Mouse (Mus musculus): ENCODE data around the gene Gm9918. TPM values are rescaled to one million over a fixed set of nuclear protein-coding genes. Genes with fewer than 3 reads are reported as not detected.
A peak's percentile ranks its signal among the peaks of the same experiment; 100 is the strongest.

The Gm9918 gene
- total and polyA plus RNA-seq, 2 experiments from 2014 or later, result not detected

DNA sequence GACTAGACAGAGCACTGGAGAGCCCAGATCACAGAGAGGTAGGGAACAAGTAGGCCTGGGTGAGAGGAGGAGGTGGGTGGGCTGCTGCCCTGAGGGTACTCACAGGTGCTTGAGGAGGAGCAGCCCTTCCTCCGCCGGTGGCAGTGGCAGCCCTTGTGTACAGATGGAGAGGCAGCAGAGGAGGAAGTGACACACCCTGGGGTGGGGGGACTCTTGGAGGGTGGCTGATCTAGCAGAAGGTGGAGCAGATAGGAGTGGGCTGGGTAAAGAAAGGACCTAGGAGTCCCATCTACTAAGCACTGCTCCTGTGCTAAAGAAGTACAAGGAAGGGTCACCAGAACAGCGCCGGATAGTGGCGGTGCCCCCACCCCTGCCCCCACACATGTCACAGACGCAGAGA is 38.6 kb upstream of the Gm9918 start, which contains the start of gene Itgb7:
Itgb7 (minus strand) TSS at position 197 of the 400 bp plus-strand sequence.
- no peak for DNase-seq
- Histone ChIP-seq H3K27ac (ENCODE audit: low read depth, low read length) (no peak within 1 kb of the TSS), H3K4me2 (ENCODE audit: low read depth) (no peak within 1 kb of the TSS), H3K9ac (no peak within 1 kb of the TSS), H3K36me3 (ENCODE audit: insufficient read depth) (0 out of 2 replicates have a peak, but pooled peaks cover 3% of the 10 kb centered on the region), H3K4me3 (ENCODE audit: low read depth, low read length) (no peak within 1 kb of the TSS), H3K27me3 (ENCODE audit: insufficient read depth, low read length) (no peaks in the 10 kb centered on the region), H3K4me1 (ENCODE audit: insufficient read depth) (no peaks in the 10 kb centered on the region), H3K9me3 (ENCODE audit: low read length) (no peaks in the 10 kb centered on the region)
- 66% methylated on average over 6 of the region's 6 CpGs for whole genome bisulfite sequencing
- no peak for TF ChIP-seq CTCF (IDR thresholded peaks at IDR 0.05; ENCODE audit: low read depth)
- ATAC-seq, result no peak

GRCm38 (mm10) chr15:102232764-102233163 is 37.6 kb upstream of the Gm9918 start:
- Histone ChIP-seq H3K4me3 (ENCODE audit: low read depth, low read length) (no peak overlapping the region), H3K27me3 (ENCODE audit: insufficient read depth, low read length) (no peaks in the 10 kb centered on the region), H3K36me3 (ENCODE audit: insufficient read depth) (0 out of 2 replicates have a peak, but pooled peaks cover 3% of the 10 kb centered on the region), H3K4me2 (ENCODE audit: low read depth) (no peak overlapping the region), H3K9me3 (ENCODE audit: low read length) (no peaks in the 10 kb centered on the region), H3K27ac (ENCODE audit: low read depth, low read length) (no peak overlapping the region), H3K9ac (no peak overlapping the region), H3K4me1 (ENCODE audit: insufficient read depth) (no peaks in the 10 kb centered on the region)
- DNase-seq, result no peak
- ATAC-seq, result no peak
- WGBS, result 88% methylated on average over 7 of the region's 7 CpGs
- no peak for TF ChIP-seq CTCF (IDR thresholded peaks at IDR 0.05; ENCODE audit: low read depth)

GRCm38 (mm10) chr15:102233896-102234295 is 36.5 kb upstream of the Gm9918 start:
- no peaks in the 10 kb centered on the region for H3K27me3 ChIP-seq (ENCODE audit: insufficient read depth, low read length)
- TF ChIP-seq CTCF (IDR thresholded peaks at IDR 0.05; ENCODE audit: low read depth), result no peak
- DNase-seq, result no peak
- no peak overlapping the region for H3K4me3 ChIP-seq (ENCODE audit: low read depth, low read length)
- no peaks in the 10 kb centered on the region for H3K4me1 ChIP-seq (ENCODE audit: insufficient read depth)
- no peaks in the 10 kb centered on the region for H3K9me3 ChIP-seq (ENCODE audit: low read length)
- no peak overlapping the region for H3K27ac ChIP-seq (ENCODE audit: low read depth, low read length)
- no peak overlapping the region for H3K9ac ChIP-seq
- ATAC-seq, result no peak
- 33% methylated on average over 2 of the region's 2 CpGs for WGBS
- 0 out of 2 replicates have a peak, but pooled peaks cover 6% of the 10 kb centered on the region for H3K36me3 ChIP-seq (ENCODE audit: insufficient read depth)
- H3K4me2 ChIP-seq (ENCODE audit: low read depth), result no peak overlapping the region

DNA sequence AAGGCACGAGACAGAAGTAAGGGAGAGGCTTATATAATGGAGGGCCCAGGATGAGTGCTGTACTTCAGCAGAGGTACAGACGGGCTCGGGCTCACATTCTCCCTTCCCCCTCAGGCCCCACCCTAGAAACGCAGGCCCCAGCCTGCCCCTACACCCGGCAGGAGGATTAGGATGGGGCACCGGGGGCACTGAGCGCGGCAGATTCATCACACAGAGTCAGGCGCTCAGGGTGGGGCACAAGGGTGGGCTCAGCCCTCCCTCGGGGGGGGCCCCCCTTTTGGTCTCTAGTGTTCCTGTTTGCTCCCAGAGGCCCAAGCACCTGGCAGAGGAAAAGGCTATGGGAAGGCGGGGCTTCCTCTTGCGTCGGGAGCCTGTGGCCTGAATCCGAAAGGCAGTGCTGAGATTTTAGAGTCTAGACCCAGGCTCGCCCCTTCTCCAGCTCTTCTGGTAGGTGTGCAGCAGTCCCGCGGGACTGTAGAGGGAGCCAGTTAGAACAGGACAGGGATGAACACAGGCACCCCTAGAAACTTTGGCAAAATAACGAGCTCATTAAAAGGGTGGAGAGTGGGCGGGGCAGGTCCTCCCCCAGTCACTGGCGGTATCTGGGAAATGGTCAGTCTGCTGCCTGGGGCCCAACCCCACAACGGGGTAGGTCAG is 34.9 kb upstream of the Gm9918 start:
- Histone ChIP-seq H3K4me3 (ENCODE audit: low read depth, low read length) (no peak overlapping the region), H3K4me1 (ENCODE audit: insufficient read depth) (no peaks in the 10 kb centered on the region), H3K27ac (ENCODE audit: low read depth, low read length) (no peak overlapping the region), H3K9me3 (ENCODE audit: low read length) (no peaks in the 10 kb centered on the region), H3K4me2 (ENCODE audit: low read depth) (no peak overlapping the region), H3K27me3 (ENCODE audit: insufficient read depth, low read length) (no peaks in the 10 kb centered on the region), H3K36me3 (ENCODE audit: insufficient read depth) (peaks cover 10% of the 10 kb centered on the region; the same call in 1 of the 2 replicates), H3K9ac (no peak overlapping the region)
- no peak for TF ChIP-seq CTCF (IDR thresholded peaks at IDR 0.05; ENCODE audit: low read depth)
- no peak for DNase-seq
- no peak for ATAC-seq
- WGBS, result 17% methylated on average over 21 of the region's 21 CpGs

- no peaks in the 10 kb centered on the region for H3K9me3 ChIP-seq (ENCODE audit: low read length)
- H3K36me3 ChIP-seq (ENCODE audit: insufficient read depth), result peaks cover 10% of the 10 kb centered on the region; the same call in 1 of the 2 replicates
- DNase-seq (no peak), ATAC-seq (no peak)
- 86% methylated on average over 14 of the region's 14 CpGs for WGBS
- no peak overlapping the region for H3K4me2 ChIP-seq (ENCODE audit: low read depth)
- peaks cover 6% of the 10 kb centered on the region; the same call in 1 of the 2 replicates for H3K4me1 ChIP-seq (ENCODE audit: insufficient read depth)
- no peaks in the 10 kb centered on the region for H3K27me3 ChIP-seq (ENCODE audit: insufficient read depth, low read length)
- H3K4me3 ChIP-seq (ENCODE audit: low read depth, low read length), result no peak overlapping the region
- no peak for TF ChIP-seq CTCF (IDR thresholded peaks at IDR 0.05; ENCODE audit: low read depth)
- no peak overlapping the region for H3K9ac ChIP-seq
- no peak overlapping the region for H3K27ac ChIP-seq (ENCODE audit: low read depth, low read length)
These were observed 31.7 kb upstream of the Gm9918 start for GRCm38 (mm10) chr15:102238543-102239259.

GRCm38 (mm10) chr15:102239260-102239590 is 31.1 kb upstream of the Gm9918 start:
- Histone ChIP-seq H3K4me3 (ENCODE audit: low read depth, low read length) (no peak overlapping the region), H3K9ac (no peak overlapping the region), H3K27ac (ENCODE audit: low read depth, low read length) (no peak overlapping the region), H3K4me1 (ENCODE audit: insufficient read depth) (peaks cover 11% of the 10 kb centered on the region; the same call in 1 of the 2 replicates), H3K36me3 (ENCODE audit: insufficient read depth) (peaks cover 10% of the 10 kb centered on the region; the same call in 1 of the 2 replicates), H3K9me3 (ENCODE audit: low read length) (no peaks in the 10 kb centered on the region), H3K27me3 (ENCODE audit: insufficient read depth, low read length) (no peaks in the 10 kb centered on the region), H3K4me2 (ENCODE audit: low read depth) (no peak overlapping the region)
- WGBS, result 12% methylated on average over 9 of the region's 9 CpGs
- peak; percentile 73 for DNase-seq
- peak; percentile 85 for TF ChIP-seq CTCF (IDR thresholded peaks at IDR 0.05; ENCODE audit: low read depth)
- peak; percentile 84 for ATAC-seq

DNA sequence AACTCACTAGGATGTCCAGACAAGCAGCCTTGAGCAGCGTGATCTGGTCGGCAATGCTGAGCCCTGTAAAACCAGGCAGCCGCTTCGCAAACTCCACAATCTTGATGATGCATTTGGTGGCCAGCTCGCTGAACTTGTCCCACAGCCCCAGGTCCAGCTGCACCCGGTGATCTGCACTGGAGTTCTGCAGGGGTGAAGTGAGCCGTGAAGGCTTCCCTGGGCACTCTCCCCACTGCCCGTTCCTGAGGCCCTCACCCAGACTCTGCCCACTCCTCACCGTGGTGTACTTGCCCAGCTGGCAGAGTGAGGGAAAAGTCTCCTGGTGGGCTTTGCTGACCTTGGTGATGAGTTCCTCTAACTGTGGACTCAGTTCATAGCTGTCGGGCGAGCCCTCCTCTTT is 30.5 kb upstream of the Gm9918 start:
- Histone ChIP-seq H3K9me3 (ENCODE audit: low read length) (no peaks in the 10 kb centered on the region), H3K4me2 (ENCODE audit: low read depth) (no peak overlapping the region), H3K4me1 (ENCODE audit: insufficient read depth) (peaks cover 16% of the 10 kb centered on the region), H3K36me3 (ENCODE audit: insufficient read depth) (peaks cover 10% of the 10 kb centered on the region; the same call in 1 of the 2 replicates), H3K4me3 (ENCODE audit: low read depth, low read length) (no peak overlapping the region), H3K27me3 (ENCODE audit: insufficient read depth, low read length) (no peaks in the 10 kb centered on the region), H3K9ac (no peak overlapping the region), H3K27ac (ENCODE audit: low read depth, low read length) (no peak overlapping the region)
- DNase-seq (no peak), ATAC-seq (no peak)
- WGBS, result 76% methylated on average over 11 of the region's 11 CpGs
- no peak for TF ChIP-seq CTCF (IDR thresholded peaks at IDR 0.05; ENCODE audit: low read depth)

Data from forebrain, postnatal 0 days (tissue).